Mouse (Mus musculus): ENCODE measurements around the gene Cirbp.
"Not testable (repeated sequence)": the region's sequence is repeated elsewhere in the genome, so short reads cannot be mapped to it uniquely, and the experiment has no call there.

The Cirbp gene

GRCm38 (mm10) chr10:80164998-80165344, 814 bp upstream of the Cirbp start:
- DNase-seq = peak; percentile 97 to 99

GRCm38 (mm10) chr10:80166136-80166535, 351 bp downstream of the Cirbp start:
- DNase-seq = not testable (repeated sequence)

GRCm38 (mm10) chr10:80167460-80168037, 1.8 kb downstream of the Cirbp start:
- peak; percentile 99 for DNase-seq

- DNase-seq = peak; percentile 95 to 96
These were observed 2.4 kb downstream of the Cirbp start for GRCm38 (mm10) chr10:80168038-80168661.

GRCm38 (mm10) chr10:80169070-80169469, 3.3 kb downstream of the Cirbp start:
- peak in 1 of 2 experiments; percentile 36 for DNase-seq

GRCm38 (mm10) chr10:80169651-80170050, 3.9 kb downstream of the Cirbp start:
- no peak for DNase-seq

- peak in 1 of 2 experiments; percentile 68 for DNase-seq
These were observed 4.3 kb downstream of the Cirbp start for GRCm38 (mm10) chr10:80170052-80170451.

GRCm38 (mm10) chr10:80170601-80171021, 4.8 kb downstream of the Cirbp start:
- peak in 1 of 2 experiments; percentile 53 for DNase-seq

GRCm38 (mm10) chr10:80171252-80171651, 5.5 kb downstream of the Cirbp start:
- peak in 1 of 2 experiments; percentile 50 for DNase-seq

GRCm38 (mm10) chr10:80171760-80172526, 6.2 kb downstream of the Cirbp start:
- peak in 1 of 2 experiments; percentile 69 for DNase-seq

- peak; percentile 90 to 94 for DNase-seq
These were observed 6.9 kb downstream of the Cirbp start, which contains the start of gene 1600002K03Rik for GRCm38 (mm10) chr10:80172527-80173292. Gene 1600002K03Rik, plus strand, starts transcription at chr10:80172944.

GRCm38 (mm10) chr10:80173358-80173757, 7.6 kb downstream of the Cirbp start:
- DNase-seq = no peak

GRCm38 (mm10) chr10:80173955-80174640, 8.3 kb downstream of the Cirbp start:
- no peak for DNase-seq

GRCm38 (mm10) chr10:80174705-80175104, 8.9 kb downstream of the Cirbp start:
- peak; percentile 63 to 66 for DNase-seq

- peak in 1 of 2 experiments; percentile 48 for DNase-seq
These were observed 9.9 kb downstream of the Cirbp start for GRCm38 (mm10) chr10:80175536-80176269.

- DNase-seq = peak; percentile 34 to 62
These were observed 10.6 kb downstream of the Cirbp start for GRCm38 (mm10) chr10:80176270-80176834.

- no peak for DNase-seq
These were observed 11.9 kb downstream of the Cirbp start for GRCm38 (mm10) chr10:80177441-80178279.

- DNase-seq = peak in 1 of 2 experiments; percentile 68
These were observed 13.6 kb downstream of the Cirbp start, which contains the start of gene Efna2 for GRCm38 (mm10) chr10:80179068-80180051. Gene Efna2, plus strand, starts transcription at chr10:80179482.

GRCm38 (mm10) chr10:80180288-80180687, 14.5 kb downstream of the Cirbp start:
- no peak for DNase-seq
